Mouse (Mus musculus): Measurements from ENCODE around the gene Cdk15. TPM values are rescaled to one million over a fixed set of nuclear protein-coding genes. Genes with fewer than 3 reads are reported as not detected.

The Cdk15 gene
- polyA plus RNA-seq, 1 experiment from 2014 or later, result 1.3 TPM

- Histone ChIP-seq H3K4me3 (peak overlapping the region; percentile 90), H3K27me3 (ENCODE audit: insufficient read depth, poor library complexity, severe bottlenecking) (no peaks in the 10 kb centered on the region), H3K36me3 (no peaks in the 10 kb centered on the region), H3K4me1 (replicated peaks) (peaks cover 17% of the 10 kb centered on the region; the same call in 1 of the 2 replicates), H3K27ac (peak overlapping the region; percentile 92), H3K9me3 (0 out of 2 replicates have a peak, but pooled peaks cover 2% of the 10 kb centered on the region)
- under 1% methylated on average over 19 of the region's 19 CpGs for WGBS
- DNase-seq (ENCODE audit: low spot score), result peak; percentile 70
These were observed 19.0 kb upstream of the Cdk15 start for GRCm38 (mm10) chr1:59237614-59238211.

DNA sequence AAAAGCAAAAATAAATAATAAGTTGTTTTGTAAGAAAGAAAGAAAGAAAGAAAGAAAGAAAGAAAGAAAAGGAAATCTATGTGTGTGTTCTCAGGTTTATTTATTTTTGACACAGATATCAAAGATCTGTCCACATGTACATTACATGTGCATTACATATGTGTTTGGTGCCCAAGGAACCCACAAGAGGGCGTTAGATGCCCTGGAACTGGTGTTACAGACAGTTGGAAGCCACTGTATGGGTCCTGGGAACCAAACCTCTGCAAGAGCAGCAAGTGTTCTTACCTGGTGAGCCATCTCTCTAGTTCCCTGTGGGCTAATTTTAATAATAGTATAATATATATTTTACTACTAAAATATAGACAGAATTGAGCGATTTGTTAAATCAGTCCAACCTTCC lies 12.9 kb upstream of the Cdk15 start:
- 0 out of 2 replicates have a peak, but pooled peaks cover 2% of the 10 kb centered on the region for H3K9me3 ChIP-seq
- no peaks in the 10 kb centered on the region for H3K4me1 ChIP-seq (replicated peaks)
- H3K27ac ChIP-seq, result no peak overlapping the region
- no peak for DNase-seq (ENCODE audit: low spot score)
- H3K36me3 ChIP-seq, result no peaks in the 10 kb centered on the region
- 67% methylated on average over 2 of the region's 2 CpGs for WGBS
- H3K4me3 ChIP-seq, result no peak overlapping the region
- H3K27me3 ChIP-seq (ENCODE audit: insufficient read depth, poor library complexity, severe bottlenecking), result no peaks in the 10 kb centered on the region

DNA sequence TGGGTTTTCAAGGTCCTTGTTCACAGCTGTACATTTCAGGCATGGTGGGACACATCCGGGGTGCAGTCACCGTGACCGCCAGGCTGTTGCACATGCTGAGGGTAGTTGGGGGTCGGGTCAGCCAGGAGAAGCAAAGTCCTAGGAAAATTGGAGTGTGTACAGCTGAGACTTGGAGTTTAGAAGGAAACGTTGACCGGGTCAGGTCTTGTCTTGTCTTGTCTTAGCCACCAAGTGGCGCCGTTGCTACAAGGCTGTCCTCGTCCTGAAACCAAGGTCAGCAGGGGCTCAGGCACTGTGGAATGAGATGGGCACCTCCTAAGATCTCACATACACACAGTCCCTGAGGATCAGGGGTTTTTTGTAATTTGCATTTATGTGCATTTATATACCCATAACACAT lies 9.1 kb upstream of the Cdk15 start:
- Histone ChIP-seq H3K4me3 (no peak overlapping the region), H3K27me3 (ENCODE audit: insufficient read depth, poor library complexity, severe bottlenecking) (no peaks in the 10 kb centered on the region), H3K4me1 (replicated peaks) (0 out of 2 replicates have a peak, but pooled peaks cover 2% of the 10 kb centered on the region), H3K9me3 (no peaks in the 10 kb centered on the region), H3K27ac (no peak overlapping the region), H3K36me3 (no peaks in the 10 kb centered on the region)
- peak; percentile 72 for DNase-seq (ENCODE audit: low spot score)
- 4% methylated on average over 9 of the region's 9 CpGs for WGBS

DNA sequence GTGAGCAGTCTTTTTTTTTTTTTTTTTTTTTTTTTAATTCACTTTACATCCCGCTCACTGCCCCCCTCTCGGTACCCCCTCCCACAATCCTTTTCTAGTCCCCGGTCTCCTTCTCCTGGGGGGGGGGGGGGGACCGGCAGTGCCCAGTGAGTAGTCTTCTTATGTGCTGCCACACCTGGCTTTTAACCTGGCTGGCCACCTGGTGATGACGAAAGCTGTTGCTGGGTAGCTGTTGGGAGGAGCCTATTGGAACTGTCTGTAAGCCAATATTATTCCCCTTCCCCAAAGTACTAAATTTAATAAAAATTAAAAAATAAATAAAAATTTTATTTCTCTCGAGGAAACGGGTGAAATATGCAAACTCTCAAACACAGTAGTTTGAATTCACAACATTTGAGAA lies 3.9 kb upstream of the Cdk15 start:
- H3K27me3 ChIP-seq (ENCODE audit: insufficient read depth, poor library complexity, severe bottlenecking), result no peaks in the 10 kb centered on the region
- WGBS, result 7% methylated on average over 7 of the region's 7 CpGs
- no peaks in the 10 kb centered on the region for H3K9me3 ChIP-seq
- H3K36me3 ChIP-seq, result no peaks in the 10 kb centered on the region
- no peak overlapping the region for H3K27ac ChIP-seq
- peak; percentile 17 for DNase-seq (ENCODE audit: low spot score)
- peak overlapping the region; percentile 43 for H3K4me3 ChIP-seq
- peaks cover 28% of the 10 kb centered on the region for H3K4me1 ChIP-seq (replicated peaks)

DNA sequence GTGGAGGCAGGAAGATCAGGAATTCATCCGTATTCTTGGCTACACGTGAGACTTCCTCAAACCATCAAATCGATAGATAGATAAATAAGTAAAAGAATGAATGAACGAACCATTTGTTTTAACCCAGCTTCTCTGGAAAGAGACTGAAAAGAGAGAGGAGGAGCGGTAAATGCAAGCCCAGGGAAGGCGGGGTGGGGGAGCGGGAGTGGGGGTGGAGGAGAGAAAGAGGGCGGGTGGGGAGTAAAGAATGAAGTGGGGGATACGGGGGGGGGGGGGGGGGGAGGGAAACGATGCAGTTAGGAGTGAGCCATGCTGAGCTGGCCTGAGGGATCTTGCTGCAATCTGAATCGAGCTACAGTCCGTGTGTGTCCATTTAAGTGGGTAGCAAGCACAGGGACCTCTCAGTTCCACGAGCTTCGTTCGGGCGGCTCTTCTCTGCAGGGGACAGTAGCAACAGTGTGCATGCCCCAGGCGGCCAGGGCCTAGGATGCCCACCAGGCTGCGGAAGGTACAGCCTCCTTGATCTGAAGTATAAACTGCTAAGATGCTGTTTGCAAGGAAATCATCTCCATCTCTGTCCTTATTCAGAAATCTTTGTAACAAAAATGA lies 3.3 kb upstream of the Cdk15 start:
- 3% methylated on average over 17 of the region's 18 CpGs for WGBS
- Histone ChIP-seq H3K27ac (peak overlapping the region; percentile 69; the same call in 1 of the 2 replicates), H3K36me3 (no peaks in the 10 kb centered on the region), H3K27me3 (ENCODE audit: insufficient read depth, poor library complexity, severe bottlenecking) (no peaks in the 10 kb centered on the region), H3K4me3 (peak overlapping the region; percentile 43), H3K4me1 (replicated peaks) (peaks cover 35% of the 10 kb centered on the region), H3K9me3 (no peaks in the 10 kb centered on the region)
- DNase-seq (ENCODE audit: low spot score), result peak; percentile 31

- H3K27ac ChIP-seq, result no peak overlapping the region
- WGBS, result 9% methylated on average over 3 of the region's 3 CpGs
- DNase-seq (ENCODE audit: low spot score), result peak; percentile 42
These were observed 1.0 kb downstream of the Cdk15 start for GRCm38 (mm10) chr1:59257736-59258135.

DNA sequence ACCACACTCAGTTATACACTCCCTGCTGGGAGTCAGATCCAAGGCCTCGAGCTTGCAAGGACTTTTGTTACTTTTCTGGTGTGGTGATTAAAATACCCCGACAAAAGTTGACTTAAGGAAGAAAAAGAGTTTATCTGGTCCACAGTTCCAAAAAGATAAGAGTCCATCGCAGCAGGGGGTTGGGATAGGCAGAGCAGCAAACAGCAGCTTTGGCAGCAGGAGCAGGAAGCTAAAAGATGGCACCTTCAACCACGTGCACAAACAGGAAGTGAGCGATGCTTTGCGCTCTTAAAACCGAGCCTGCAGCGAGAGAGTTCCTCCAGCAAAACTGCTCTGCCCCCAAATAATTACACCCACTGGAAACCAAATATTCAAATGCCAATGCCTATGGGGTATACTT lies 12.2 kb downstream of the Cdk15 start:
- peaks cover 25% of the 10 kb centered on the region for H3K4me1 ChIP-seq (replicated peaks)
- WGBS, result 65% methylated on average over 8 of the region's 8 CpGs
- H3K27me3 ChIP-seq (ENCODE audit: insufficient read depth, poor library complexity, severe bottlenecking), result no peaks in the 10 kb centered on the region
- DNase-seq (ENCODE audit: low spot score), result no peak
- H3K4me3 ChIP-seq, result no peak overlapping the region
- H3K27ac ChIP-seq, result peak overlapping the region; percentile 29; the same call in 1 of the 2 replicates
- H3K9me3 ChIP-seq, result no peaks in the 10 kb centered on the region
- no peaks in the 10 kb centered on the region for H3K36me3 ChIP-seq

More at GRCm38 (mm10) chr1:59257736-59258135, 1.0 kb downstream of the Cdk15 start:
- Histone ChIP-seq H3K36me3 (no peaks in the 10 kb centered on the region), H3K27me3 (ENCODE audit: insufficient read depth, poor library complexity, severe bottlenecking) (no peaks in the 10 kb centered on the region), H3K9me3 (no peaks in the 10 kb centered on the region), H3K4me3 (no peak overlapping the region), H3K4me1 (replicated peaks) (peaks cover 33% of the 10 kb centered on the region)

GRCm38 (mm10) chr1:59269466-59269865 lies 12.8 kb downstream of the Cdk15 start:
- Histone ChIP-seq H3K27ac (peak overlapping the region; percentile 68; the same call in 1 of the 2 replicates), H3K4me3 (no peak overlapping the region), H3K4me1 (replicated peaks) (peaks cover 25% of the 10 kb centered on the region), H3K36me3 (no peaks in the 10 kb centered on the region), H3K27me3 (ENCODE audit: insufficient read depth, poor library complexity, severe bottlenecking) (no peaks in the 10 kb centered on the region), H3K9me3 (no peaks in the 10 kb centered on the region)
- 79% methylated on average over 6 of the region's 6 CpGs for WGBS
- DNase-seq (ENCODE audit: low spot score), result no peak

- peak; percentile 71 for DNase-seq (ENCODE audit: low spot score)
- no peaks in the 10 kb centered on the region for H3K27me3 ChIP-seq (ENCODE audit: insufficient read depth, poor library complexity, severe bottlenecking)
- peak overlapping the region; percentile 68 for H3K27ac ChIP-seq
- H3K9me3 ChIP-seq, result no peaks in the 10 kb centered on the region
- H3K36me3 ChIP-seq, result no peaks in the 10 kb centered on the region
- WGBS, result 51% methylated on average over 20 of the region's 20 CpGs
- no peak overlapping the region for H3K4me3 ChIP-seq
- H3K4me1 ChIP-seq (replicated peaks), result peaks cover 25% of the 10 kb centered on the region
These were observed 13.4 kb downstream of the Cdk15 start for GRCm38 (mm10) chr1:59269951-59270689.

- 57% methylated on average over 3 of the region's 3 CpGs for WGBS
- DNase-seq (ENCODE audit: low spot score), result no peak
- Histone ChIP-seq H3K9me3 (no peaks in the 10 kb centered on the region), H3K4me1 (replicated peaks) (peaks cover 25% of the 10 kb centered on the region), H3K4me3 (no peak overlapping the region), H3K27me3 (ENCODE audit: insufficient read depth, poor library complexity, severe bottlenecking) (no peaks in the 10 kb centered on the region), H3K36me3 (no peaks in the 10 kb centered on the region), H3K27ac (no peak overlapping the region)
These were observed 15.5 kb downstream of the Cdk15 start for GRCm38 (mm10) chr1:59272189-59272588.

- H3K27ac ChIP-seq, result no peak overlapping the region
- H3K4me1 ChIP-seq (replicated peaks), result peaks cover 8% of the 10 kb centered on the region
- DNase-seq (ENCODE audit: low spot score), result no peak
- H3K36me3 ChIP-seq, result no peaks in the 10 kb centered on the region
- H3K4me3 ChIP-seq, result no peak overlapping the region
- H3K9me3 ChIP-seq, result no peaks in the 10 kb centered on the region
- 92% methylated on average over 5 of the region's 5 CpGs for WGBS
- no peaks in the 10 kb centered on the region for H3K27me3 ChIP-seq (ENCODE audit: insufficient read depth, poor library complexity, severe bottlenecking)
These were observed 29.2 kb downstream of the Cdk15 start for GRCm38 (mm10) chr1:59285880-59286279.

DNA sequence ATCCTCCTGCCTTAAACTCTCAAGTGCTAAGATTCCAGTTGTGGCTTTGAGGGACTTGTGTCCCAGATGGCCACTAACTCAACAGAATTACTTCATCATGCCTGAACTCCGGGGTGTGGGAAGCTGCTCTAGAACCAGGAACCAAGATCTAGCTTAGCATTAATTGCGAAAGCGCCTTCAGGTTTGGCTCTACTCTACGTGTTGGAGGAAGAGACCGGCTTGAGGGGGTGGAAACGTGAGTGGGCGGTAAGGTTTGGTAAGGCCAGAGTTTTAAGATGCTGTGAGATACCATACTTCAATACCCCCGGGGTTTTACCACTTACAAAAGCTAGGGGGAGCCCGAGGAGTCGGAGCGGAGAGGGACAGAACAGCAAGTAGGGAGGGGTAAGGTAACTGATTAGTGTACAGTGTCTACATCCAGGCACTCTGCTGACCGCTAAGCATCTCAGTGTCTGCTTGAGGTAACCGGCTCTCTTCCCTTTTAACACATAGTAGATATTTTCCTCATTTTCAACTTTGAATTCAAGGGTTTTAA lies 29.7 kb downstream of the Cdk15 start:
- no peak for DNase-seq (ENCODE audit: low spot score)
- no peaks in the 10 kb centered on the region for H3K9me3 ChIP-seq
- H3K4me1 ChIP-seq (replicated peaks), result peaks cover 10% of the 10 kb centered on the region
- WGBS, result 80% methylated on average over 13 of the region's 13 CpGs
- no peak overlapping the region for H3K27ac ChIP-seq
- H3K36me3 ChIP-seq, result no peaks in the 10 kb centered on the region
- H3K4me3 ChIP-seq, result no peak overlapping the region
- no peaks in the 10 kb centered on the region for H3K27me3 ChIP-seq (ENCODE audit: insufficient read depth, poor library complexity, severe bottlenecking)

GRCm38 (mm10) chr1:59287733-59288132 lies 31.0 kb downstream of the Cdk15 start:
- peak; percentile 56 for DNase-seq (ENCODE audit: low spot score)
- Histone ChIP-seq H3K36me3 (no peaks in the 10 kb centered on the region), H3K9me3 (no peaks in the 10 kb centered on the region), H3K27ac (no peak overlapping the region; the same call in 1 of the 2 replicates), H3K4me3 (no peak overlapping the region), H3K4me1 (replicated peaks) (peaks cover 18% of the 10 kb centered on the region), H3K27me3 (ENCODE audit: insufficient read depth, poor library complexity, severe bottlenecking) (no peaks in the 10 kb centered on the region)
- 45% methylated on average over 8 of the region's 8 CpGs for WGBS

Measured in hindbrain, embryonic 10.5 days (tissue).